Mouse (Mus musculus) heart, adult 2 months (tissue): ENCODE measurements around the gene Prkcq. TPM values are rescaled to one million over a fixed set of nuclear protein-coding genes. Genes with fewer than 3 reads are reported as not detected.

ENCODE experiments used
- DNase-seq, 2 experiments: peaks; one replicate each; pipeline ENCODE4 v3.0.0; 2021
- H3K27ac ChIP-seq: fragments of 200-600 bp; 2 replicates; pipeline ENCODE4 v1.8.1; 2022
- H3K27me3 ChIP-seq: fragments of 200-500 bp; 2 replicates; pipeline ENCODE4 v1.6.1; 2012; ENCODE audit warnings: mild to moderate bottlenecking, low read length, inconsistent platforms, mixed read lengths; ENCODE audit not compliant: control insufficient read depth, insufficient read depth
- H3K36me3 ChIP-seq: fragments of 200-500 bp; 2 replicates; pipeline ENCODE4 v1.6.1; 2012; ENCODE audit warnings: low read length, inconsistent platforms; ENCODE audit not compliant: control insufficient read depth, insufficient read depth
- H3K4me1 ChIP-seq: fragments of 200-500 bp; 2 replicates; pipeline ENCODE4 v1.6.1; 2011; ENCODE audit warnings: low read length; ENCODE audit not compliant: control insufficient read depth, insufficient read depth
- H3K4me3 ChIP-seq: fragments of 200-600 bp; 2 replicates; pipeline ENCODE4 v1.8.1; 2022
- H3K79me2 ChIP-seq: fragments of 200-500 bp; replicated peaks from 2 replicates; pipeline ENCODE4 v1.6.1; 2012; ENCODE audit warnings: mild to moderate bottlenecking, inconsistent platforms, low read length, moderate library complexity, mixed read lengths; ENCODE audit not compliant: control insufficient read depth, insufficient read depth
- H3K9ac ChIP-seq: fragments of 200-500 bp; 2 replicates; pipeline ENCODE4 v1.6.1; 2012; ENCODE audit warnings: low read depth, mild to moderate bottlenecking, control low read depth, inconsistent platforms, low read length, mixed read lengths
- CTCF ChIP-seq: fragments of 200-600 bp; IDR thresholded peaks from 2 replicates; pipeline ENCODE4 v1.8.1; 2022; ENCODE audit warnings: antibody characterized with exemption, mild to moderate bottlenecking, moderate library complexity
- EP300 ChIP-seq: fragments of 200-500 bp; IDR thresholded peaks from 2 replicates; pipeline ENCODE4 v1.6.1; 2011; ENCODE audit warnings: low read depth, low read length, control low read depth; ENCODE audit not compliant: insufficient read depth
- POLR2A ChIP-seq: fragments of 200-500 bp; IDR thresholded peaks from 2 replicates; pipeline ENCODE4 v1.6.1; 2011; ENCODE audit warnings: mild to moderate bottlenecking, low read depth, low read length, control low read depth; ENCODE audit not compliant: insufficient read depth
- WGBS: fragments of 180-500 bp; shearing (Covaris S2); methylation state at CpG from one replicate; pipeline ENCODE4 v1.1.7; 2018; 5-methylcytosine and 5-hydroxymethylcytosine counted together
- intact Hi-C: fragments of 180-260 bp; cut with DNase I; formaldehyde crosslinking; loops from one replicate; pipeline ENCODE4 v1.15.1; 2025
- polyA plus RNA-seq: library from polyadenylated mRNA; depleted of rRNA; stranded (reverse); fragments of >200 nt; gene quantifications from 2 replicates; pipeline ENCODE4 v1.2.3, GENCODE M21; 2012
- total RNA-seq, 2 experiments: library from RNA; stranded (reverse); gene quantifications; 2 replicates each; pipeline ENCODE4 v1.2.3; 2021

Prkcq gene
- total and polyA plus RNA-seq, 3 experiments: 1.1 to 3.3 (median 2.6) TPM

GRCm38 (mm10) chr2:11189150-11189767 is 17.4 kb downstream of the Prkcq start:
- intact Hi-C loops: no loop called here
- Histone ChIP-seq H3K9ac (no peak overlapping the region), H3K4me1 (no peaks in the 10 kb centered on the region; the same call in 1 of the 2 replicates), H3K27ac (no peak overlapping the region), H3K36me3 (no peaks in the 10 kb centered on the region), H3K27me3 (no peaks in the 10 kb centered on the region), H3K79me2 (no peaks in the 10 kb centered on the region), H3K4me3 (no peak overlapping the region)
- WGBS: 87% methylated on average over 4 of the region's 4 CpGs
- no peak for DNase-seq
- TF ChIP-seq EP300 (no peak), CTCF (no peak), POLR2A (no peak)

DNA sequence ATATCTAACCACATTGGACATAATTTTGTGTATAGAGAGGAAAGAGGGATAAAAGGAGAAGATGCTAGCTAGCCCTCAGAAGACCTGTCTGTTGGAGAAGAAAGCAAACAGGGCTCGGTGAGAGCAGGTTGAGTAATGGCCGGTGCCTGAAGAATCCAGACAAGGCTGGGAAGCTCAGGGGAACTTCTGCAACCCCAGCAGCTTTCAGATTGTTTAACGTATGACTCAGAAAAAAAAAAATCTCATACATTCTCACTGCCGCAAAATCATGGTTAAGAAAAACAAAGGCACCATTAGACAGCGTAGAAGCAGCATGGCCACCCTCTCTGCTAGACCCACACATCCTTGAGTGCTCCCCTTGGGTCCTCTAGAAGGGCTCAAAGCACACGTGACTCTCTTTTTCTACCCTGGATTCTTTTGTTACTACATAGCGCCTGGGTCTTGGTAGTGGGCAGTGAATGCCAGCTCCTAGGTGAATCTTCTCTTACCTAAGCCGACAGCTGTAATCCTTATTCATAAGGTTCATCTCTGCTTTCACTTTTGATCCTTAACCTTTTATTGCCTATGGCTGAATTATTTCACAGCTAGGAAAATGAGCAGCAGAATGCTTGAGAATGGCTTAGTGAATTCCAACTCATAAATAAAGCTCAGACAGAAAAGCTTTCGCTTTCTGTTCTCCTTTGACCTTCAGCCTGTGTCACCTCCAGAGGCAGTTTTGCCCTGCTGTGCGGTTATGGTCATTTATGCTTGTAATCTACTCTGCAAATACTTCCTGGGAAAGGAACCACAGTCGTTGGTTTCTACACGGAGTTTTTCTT is 20.6 kb downstream of the Prkcq start:
- Histone ChIP-seq H3K36me3 (no peaks in the 10 kb centered on the region), H3K27me3 (no peaks in the 10 kb centered on the region), H3K27ac (peak overlapping the region; percentile 56), H3K9ac (no peak overlapping the region), H3K79me2 (no peaks in the 10 kb centered on the region), H3K4me1 (no peaks in the 10 kb centered on the region; the same call in 1 of the 2 replicates), H3K4me3 (peak overlapping the region; percentile 35; the same call in 1 of the 2 replicates)
- DNase-seq: no peak
- TF ChIP-seq POLR2A: no peak
- no peak for TF ChIP-seq CTCF
- TF ChIP-seq EP300: no peak
- intact Hi-C loops: no loop called here
- WGBS: 56% methylated on average over 12 of the region's 12 CpGs

- Histone ChIP-seq H3K27me3 (no peaks in the 10 kb centered on the region), H3K36me3 (no peaks in the 10 kb centered on the region), H3K79me2 (no peaks in the 10 kb centered on the region), H3K4me1 (no peaks in the 10 kb centered on the region; the same call in 1 of the 2 replicates), H3K27ac (peak overlapping the region; percentile 56), H3K9ac (no peak overlapping the region), H3K4me3 (no peak overlapping the region; the same call in 1 of the 2 replicates)
- intact Hi-C loops: no loop called here
- 52% methylated on average over 6 of the region's 6 CpGs for WGBS
- DNase-seq: no peak
- TF ChIP-seq POLR2A: no peak
- TF ChIP-seq EP300: no peak
- TF ChIP-seq CTCF: no peak
Measured at GRCm38 (mm10) chr2:11193099-11193618, 21.3 kb downstream of the Prkcq start.

- Histone ChIP-seq H3K4me3 (no peak overlapping the region), H3K36me3 (no peaks in the 10 kb centered on the region), H3K4me1 (no peaks in the 10 kb centered on the region), H3K9ac (no peak overlapping the region), H3K27me3 (no peaks in the 10 kb centered on the region), H3K79me2 (no peaks in the 10 kb centered on the region), H3K27ac (no peak overlapping the region)
- intact Hi-C loops: no loop called here
- 78% methylated on average over 5 of the region's 5 CpGs for WGBS
- TF ChIP-seq CTCF: no peak
- TF ChIP-seq EP300: no peak
- TF ChIP-seq POLR2A: no peak
- DNase-seq: no peak
Measured at GRCm38 (mm10) chr2:11194732-11195340, 22.9 kb downstream of the Prkcq start.

DNA sequence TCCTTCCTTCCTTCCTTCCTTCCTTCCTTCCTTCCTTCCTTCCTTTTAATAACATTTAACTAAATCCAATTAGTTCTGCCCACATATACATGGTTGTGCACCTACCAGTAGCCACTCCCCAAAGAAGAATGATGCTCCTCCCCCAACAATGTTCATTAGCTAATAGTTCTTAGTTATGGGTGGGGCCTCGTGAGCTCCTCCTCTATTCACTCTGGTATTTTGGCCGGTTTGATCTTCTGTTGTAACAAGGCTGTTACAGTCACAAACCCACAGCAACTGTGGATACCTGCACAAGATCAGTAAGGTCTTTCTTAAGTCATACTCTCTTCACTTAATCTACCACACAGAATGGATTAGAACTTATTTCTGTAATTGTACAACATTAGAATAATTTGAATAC is 24.2 kb downstream of the Prkcq start:
- TF ChIP-seq CTCF (no peak), EP300 (no peak), POLR2A (no peak)
- intact Hi-C loops: no loop called here

More for the DNA sequence above, 24.2 kb downstream of the Prkcq start:
- no peaks in the 10 kb centered on the region for H3K27me3 ChIP-seq
- no peaks in the 10 kb centered on the region for H3K36me3 ChIP-seq
- no peaks in the 10 kb centered on the region for H3K79me2 ChIP-seq
- no peak overlapping the region for H3K9ac ChIP-seq
- DNase-seq: no peak
- H3K27ac ChIP-seq: no peak overlapping the region
- no peak overlapping the region for H3K4me3 ChIP-seq
- WGBS: 70% methylated on average over 2 of the region's 2 CpGs
- H3K4me1 ChIP-seq: no peaks in the 10 kb centered on the region
